Mouse (Mus musculus) small intestine, adult 2 months (tissue): ENCODE measurements at regions not wholly inside any gene's neighbourhood (a gene's known extent, or its start where the extent isn't known, plus 50 kb on each side); places are given as distances from the start of the nearest gene placed in this dataset.
"Not testable (repeated sequence)": the region's sequence is repeated elsewhere in the genome, so short reads cannot be mapped to it uniquely, and the experiment has no call there.

Experiments
- H3K27ac ChIP-seq: fragments of 200-500 bp; 2 replicates; pipeline ENCODE4 v1.5.1; 2012; ENCODE audit warnings: low read depth, low read length, control low read depth, inconsistent platforms; ENCODE audit not compliant: insufficient read depth
- H3K27me3 ChIP-seq: fragments of 200-500 bp; 2 replicates; pipeline ENCODE4 v1.6.1; 2012; ENCODE audit warnings: mild to moderate bottlenecking, moderate library complexity, low read length, inconsistent platforms; ENCODE audit not compliant: control insufficient read depth, insufficient read depth
- H3K36me3 ChIP-seq: fragments of 200-500 bp; 2 replicates; pipeline ENCODE4 v1.6.1; 2012; ENCODE audit warnings: mild to moderate bottlenecking, low read length, control low read depth, inconsistent platforms; ENCODE audit not compliant: control insufficient read depth, insufficient read depth
- H3K4me1 ChIP-seq: fragments of 200-500 bp; 2 replicates; pipeline ENCODE4 v1.6.1; 2012; ENCODE audit warnings: low read length, inconsistent platforms, mixed read lengths; ENCODE audit not compliant: control insufficient read depth, insufficient read depth, insufficient read length
- H3K4me3 ChIP-seq: fragments of 200-500 bp; 2 replicates; pipeline ENCODE4 v1.5.1; 2012; ENCODE audit warnings: low read depth, mild to moderate bottlenecking, control low read depth, inconsistent platforms, low read length, moderate library complexity
- CTCF ChIP-seq: fragments of 200-500 bp; IDR thresholded peaks from 2 replicates; pipeline ENCODE4 v1.5.1; 2012; ENCODE audit warnings: low read depth, mild to moderate bottlenecking, control low read depth, inconsistent platforms, low read length, moderate library complexity, mixed read lengths; ENCODE audit not compliant: insufficient replicate concordance, insufficient read length; ENCODE audit errors: extremely low read depth
- POLR2A ChIP-seq: fragments of 200-500 bp; IDR thresholded peaks from 2 replicates; pipeline ENCODE4 v1.6.1; 2012; ENCODE audit warnings: low read depth, mild to moderate bottlenecking, control low read depth, inconsistent platforms, low read length, moderate library complexity
- WGBS: fragments of 180-500 bp; shearing (Covaris S2); methylation state at CpG from one replicate; pipeline ENCODE4 v1.1.7; 2018; 5-methylcytosine and 5-hydroxymethylcytosine counted together

DNA sequence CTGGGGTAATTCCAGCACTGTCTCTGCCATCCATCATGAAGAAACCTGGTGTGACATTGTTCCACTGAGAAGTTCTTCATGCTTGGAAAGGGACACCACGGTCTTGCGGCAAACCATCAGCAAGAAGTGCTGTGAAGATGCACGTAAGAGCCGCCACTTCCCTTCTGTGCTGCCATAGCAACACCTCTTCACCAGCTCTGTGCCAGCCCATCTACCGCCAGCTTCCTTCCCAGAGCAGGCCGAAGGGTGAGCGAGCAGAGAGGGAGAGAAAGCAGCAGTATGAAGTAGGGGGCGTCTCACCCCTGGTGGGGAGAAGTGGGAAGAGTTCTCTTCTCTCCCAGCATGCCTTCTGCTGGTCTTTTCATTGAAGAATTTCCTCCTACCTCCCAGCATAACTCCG, 84.8 kb upstream of the Zfp637 start:
- H3K4me1 ChIP-seq, result no peaks in the 10 kb centered on the region
- no peaks in the 10 kb centered on the region for H3K27me3 ChIP-seq
- H3K27ac ChIP-seq, result no peak overlapping the region
- H3K4me3 ChIP-seq, result no peak overlapping the region
- TF ChIP-seq CTCF, result no peak
- TF ChIP-seq POLR2A, result no peak
- no peaks in the 10 kb centered on the region for H3K36me3 ChIP-seq
- WGBS, result 63% methylated on average over 9 of the region's 9 CpGs

GRCm38 (mm10) chr6:117758516-117758915, 82.5 kb upstream of the Zfp637 start:
- H3K27me3 ChIP-seq, H3K27ac ChIP-seq, H3K36me3 ChIP-seq, H3K4me1 ChIP-seq, H3K4me3 ChIP-seq: not testable (repeated sequence)
- 10% methylated on average over 6 of the region's 6 CpGs for WGBS
- TF ChIP-seq CTCF, result peak; percentile 37; the same call in 1 of the 2 replicates

DNA sequence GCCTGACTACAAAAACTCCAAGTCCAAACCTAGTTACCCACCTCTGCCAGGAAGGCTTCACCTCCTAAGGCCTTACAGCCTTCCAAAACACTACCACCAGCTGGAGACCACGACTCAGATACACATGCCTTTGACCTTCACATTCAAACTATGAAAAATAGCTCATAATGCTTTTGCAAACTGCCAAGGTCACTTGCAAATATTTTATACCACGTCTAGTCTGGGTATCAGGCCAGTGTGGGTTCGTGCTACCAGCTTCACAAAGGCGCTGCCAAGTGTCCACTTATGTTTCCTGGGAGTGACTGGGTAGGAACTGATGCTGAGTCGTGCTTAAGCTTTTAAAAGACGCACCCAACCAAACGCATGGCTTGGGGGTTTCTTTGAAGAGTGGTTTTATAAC, 69.5 kb upstream of the Zfp637 start:
- 65% methylated on average over 7 of the region's 7 CpGs for WGBS
- H3K27ac ChIP-seq, result no peak overlapping the region
- TF ChIP-seq POLR2A, result no peak
- no peak for TF ChIP-seq CTCF
- H3K27me3 ChIP-seq, result no peaks in the 10 kb centered on the region
- no peaks in the 10 kb centered on the region for H3K4me1 ChIP-seq
- H3K4me3 ChIP-seq, result no peak overlapping the region
- no peaks in the 10 kb centered on the region for H3K36me3 ChIP-seq

DNA sequence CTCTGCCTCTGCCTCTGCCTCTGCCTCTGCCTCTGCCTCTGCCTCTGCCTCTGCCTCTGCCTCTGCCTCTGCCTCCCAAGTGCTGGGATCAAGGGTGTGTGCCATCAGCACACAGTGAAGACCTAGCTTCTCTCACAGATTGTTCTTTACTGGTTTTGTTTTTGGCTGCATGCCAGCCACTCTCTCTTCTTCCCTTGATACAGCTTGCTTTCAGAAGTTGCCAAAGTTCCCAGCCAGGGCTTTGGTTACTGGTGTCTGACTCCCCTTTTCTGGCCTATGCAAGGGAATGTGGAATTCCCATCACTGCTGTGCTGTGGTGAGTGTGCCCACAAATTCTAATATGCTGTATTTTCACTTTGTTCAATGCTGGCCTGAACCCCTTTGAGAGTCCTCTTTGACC, 68.6 kb upstream of the Zfp637 start:
- H3K4me1 ChIP-seq, result no peaks in the 10 kb centered on the region
- TF ChIP-seq POLR2A, result no peak
- no peak for TF ChIP-seq CTCF
- no peaks in the 10 kb centered on the region for H3K27me3 ChIP-seq
- no peaks in the 10 kb centered on the region for H3K36me3 ChIP-seq
- H3K27ac ChIP-seq, result no peak overlapping the region
- no peak overlapping the region for H3K4me3 ChIP-seq

DNA sequence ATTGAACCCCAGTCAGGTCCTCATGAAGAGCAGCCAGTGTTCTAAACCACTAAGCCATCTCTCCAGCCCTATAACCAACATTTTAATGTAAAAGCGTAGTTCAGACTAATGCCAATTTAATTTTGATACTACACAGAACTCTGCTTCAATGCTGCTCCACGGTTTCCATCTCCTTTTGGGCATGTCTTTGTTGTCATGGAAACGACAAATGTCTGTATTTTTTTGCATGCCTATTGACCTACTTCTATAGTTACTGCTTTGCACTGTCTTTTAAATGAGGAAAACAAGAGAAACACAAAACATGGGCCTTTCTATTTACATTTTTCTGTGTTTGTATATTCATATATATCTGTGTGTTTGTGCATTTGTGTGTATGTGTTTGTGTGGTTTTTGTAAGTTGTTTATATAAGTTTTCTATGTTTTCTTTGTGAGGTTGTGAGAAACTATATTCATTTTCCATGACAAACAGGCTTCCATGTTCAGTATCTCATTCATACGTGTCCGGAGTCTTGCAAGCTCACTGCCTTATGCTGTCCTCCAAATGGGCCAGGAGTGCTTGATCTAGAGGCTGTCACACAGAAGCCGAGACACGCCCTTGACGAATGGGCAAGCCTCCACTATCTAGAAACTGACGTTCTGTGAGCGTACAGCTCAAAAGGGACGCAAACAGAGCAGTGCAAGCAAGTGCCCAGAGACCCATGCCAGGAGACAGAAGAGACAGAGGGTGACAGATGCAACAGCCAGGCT, 65.5 kb upstream of the Zfp637 start:
- Histone ChIP-seq H3K4me1 (no peaks in the 10 kb centered on the region), H3K27ac (no peak overlapping the region), H3K4me3 (no peak overlapping the region), H3K27me3 (no peaks in the 10 kb centered on the region), H3K36me3 (no peaks in the 10 kb centered on the region)
- WGBS, result 58% methylated on average over 11 of the region's 11 CpGs
- TF ChIP-seq CTCF (no peak), POLR2A (no peak)

GRCm38 (mm10) chr6:117778027-117778426, 63.0 kb upstream of the Zfp637 start:
- TF ChIP-seq CTCF (no peak), POLR2A (no peak)
- Histone ChIP-seq H3K27me3 (no peaks in the 10 kb centered on the region), H3K4me3 (no peak overlapping the region), H3K4me1 (no peaks in the 10 kb centered on the region), H3K27ac (no peak overlapping the region), H3K36me3 (no peaks in the 10 kb centered on the region)
- WGBS, result 50% methylated on average over 2 of the region's 2 CpGs

DNA sequence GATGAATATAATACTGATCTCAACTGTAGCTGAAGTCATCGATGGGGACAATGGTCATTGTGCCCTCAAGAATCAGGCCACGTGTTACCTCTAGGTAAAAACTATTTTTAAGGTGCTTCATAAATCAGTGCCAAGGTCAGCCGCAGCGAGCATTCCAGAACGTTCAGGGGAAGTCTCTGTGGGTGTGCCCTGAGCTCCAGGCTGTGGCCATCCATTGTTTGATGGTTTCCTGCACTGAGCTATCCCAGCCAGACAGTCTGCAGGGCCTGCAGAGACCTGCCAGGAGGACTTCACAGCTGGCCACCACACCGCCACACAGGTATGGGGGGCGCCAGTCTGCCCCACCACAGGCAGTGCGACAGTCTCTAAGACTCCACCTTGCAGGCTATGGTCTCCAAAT, 62.5 kb upstream of the Zfp637 start:
- Histone ChIP-seq H3K4me3 (no peak overlapping the region), H3K4me1 (no peaks in the 10 kb centered on the region), H3K27ac (no peak overlapping the region), H3K36me3 (no peaks in the 10 kb centered on the region), H3K27me3 (no peaks in the 10 kb centered on the region)
- TF ChIP-seq POLR2A (no peak), CTCF (no peak)
- 59% methylated on average over 8 of the region's 8 CpGs for WGBS

DNA sequence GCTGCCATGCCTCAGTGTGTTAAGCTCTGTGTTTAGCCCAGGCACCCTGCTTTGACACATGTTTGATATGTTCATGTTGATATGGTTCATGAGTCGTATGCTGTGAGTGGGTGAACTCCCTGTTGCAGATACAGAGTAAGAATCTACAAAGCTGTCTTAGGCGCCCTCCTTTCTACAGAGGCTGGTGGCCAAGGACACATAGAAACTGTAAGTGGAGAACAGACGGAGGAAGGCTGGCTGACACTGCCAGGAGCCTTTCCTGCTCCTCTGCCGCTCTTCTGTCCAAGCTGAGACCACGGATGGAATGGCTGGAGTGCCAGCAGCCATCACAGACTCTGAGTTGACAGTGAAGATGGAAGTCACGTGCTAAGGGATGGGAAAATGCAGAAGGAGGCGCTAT, 62.0 kb upstream of the Zfp637 start:
- Histone ChIP-seq H3K4me1 (no peaks in the 10 kb centered on the region), H3K4me3 (no peak overlapping the region), H3K36me3 (no peaks in the 10 kb centered on the region), H3K27ac (no peak overlapping the region), H3K27me3 (no peaks in the 10 kb centered on the region)
- TF ChIP-seq POLR2A (no peak), CTCF (no peak)
- WGBS, result 75% methylated on average over 7 of the region's 7 CpGs
